Mouse (Mus musculus) left cerebral cortex, postnatal 36 days (tissue): ENCODE measurements around the gene Ugt2b38. TPM values are rescaled to one million over a fixed set of nuclear protein-coding genes. Genes with fewer than 3 reads are reported as not detected.
"Not testable (repeated sequence)": the region's sequence is repeated elsewhere in the genome, so short reads cannot be mapped to it uniquely, and the experiment has no call there.

ENCODE experiments used
- DNase-seq, 2 experiments: peaks; one replicate each; pipeline ENCODE4 v3.0.0; 2021 to 2022; ENCODE audit warnings: low spot score in 2 of 2, mixed read lengths in 1 of 2
- intact Hi-C: fragments of 180-260 bp; cut with DNase I; formaldehyde crosslinking; loops from one replicate; pipeline ENCODE4 v1.15.1; 2025
- total RNA-seq, 2 experiments: library from RNA; stranded (reverse); gene quantifications; 2 replicates each; pipeline ENCODE4 v1.2.3; 2021

The Ugt2b38 gene
- not detected for total RNA-seq

DNA sequence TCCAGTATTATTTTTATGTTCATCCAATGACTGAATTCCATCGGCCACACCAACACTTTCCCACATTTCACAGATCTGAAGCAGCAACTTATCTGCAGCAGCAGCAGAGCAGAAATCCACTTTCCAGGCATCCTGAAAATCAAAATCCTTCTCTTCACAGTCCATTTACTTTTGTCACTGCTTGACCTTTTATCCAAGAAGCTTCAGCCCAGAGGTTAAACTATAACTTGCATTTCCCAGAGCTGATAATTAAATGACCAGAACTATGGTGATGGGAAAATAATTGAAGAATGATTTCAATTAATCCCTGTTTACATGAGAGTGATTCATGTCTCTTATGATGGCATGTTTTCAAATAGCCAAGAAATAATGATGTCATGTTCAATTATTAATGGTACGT is at the start of gene Ugt2b38:
Gene Ugt2b38, minus strand, starts transcription at position 163 of the 400 bp plus-strand sequence.
- intact Hi-C loops, DNase-seq: not testable (repeated sequence)

DNA sequence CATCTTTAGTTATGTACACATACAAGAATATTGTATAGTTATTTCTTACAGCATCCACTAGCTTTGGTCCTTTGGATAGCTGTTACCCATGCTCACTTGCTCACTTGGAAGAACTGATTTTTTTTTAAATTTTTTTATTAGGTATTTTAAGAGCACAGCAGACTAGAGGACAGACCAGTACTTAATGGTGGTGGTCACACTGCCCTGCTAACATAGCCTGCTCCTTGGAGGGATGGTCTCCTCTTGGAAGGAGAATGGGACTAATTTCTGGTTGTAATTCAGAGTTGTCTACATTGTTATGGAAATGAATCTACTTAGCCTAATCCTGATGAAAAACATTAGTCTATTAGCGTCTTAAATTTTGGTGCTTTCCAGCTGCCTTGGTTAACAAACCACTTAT is 34.8 kb upstream of the Ugt2b38 start:
- intact Hi-C loops: no loop called here

DNA sequence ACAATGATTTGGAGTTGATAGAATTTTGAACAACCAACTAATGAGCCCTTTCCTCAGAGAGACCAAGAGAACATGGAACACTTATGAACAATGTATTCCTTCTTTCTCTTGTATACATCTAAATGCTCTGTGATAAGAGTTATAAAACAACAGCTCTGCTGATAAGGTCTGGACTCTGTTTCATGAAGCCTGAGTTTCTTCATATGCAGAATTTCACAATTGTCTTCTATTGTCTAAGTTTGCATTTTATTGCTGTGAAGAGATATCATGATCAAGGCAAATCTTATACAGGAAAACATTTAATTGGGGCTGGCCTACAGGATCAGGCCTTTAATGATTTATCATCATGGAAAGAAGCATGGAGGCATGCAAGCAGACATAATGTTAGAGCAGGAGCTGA is 33.7 kb upstream of the Ugt2b38 start:
- no peak for DNase-seq
- intact Hi-C loops: no loop called here

More for the DNA sequence above, 34.8 kb upstream of the Ugt2b38 start:
- no peak for DNase-seq

- intact Hi-C loops: no loop called here
These were observed 32.3 kb upstream of the Ugt2b38 start for GRCm38 (mm10) chr5:87456216-87456850.

DNA sequence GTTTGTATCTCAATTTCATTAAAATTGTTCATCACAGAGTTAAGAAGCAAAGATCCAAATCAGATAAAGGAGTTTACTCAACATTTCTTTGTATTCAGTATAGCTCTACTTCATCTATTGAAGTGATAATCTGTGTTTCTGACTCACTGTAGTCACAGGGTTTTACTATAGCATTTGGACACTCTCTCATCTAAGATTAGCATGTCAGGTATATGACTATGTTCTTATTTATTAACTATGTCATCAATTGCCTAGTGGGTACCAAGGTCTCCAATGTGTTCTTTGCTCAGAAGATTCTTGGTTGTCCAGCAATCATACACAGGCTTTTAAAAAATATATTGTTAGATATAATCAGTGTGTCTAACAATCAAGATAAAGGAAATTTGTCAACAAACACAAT is 31.5 kb upstream of the Ugt2b38 start:
- DNase-seq: no peak
- intact Hi-C loops: no loop called here

More at GRCm38 (mm10) chr5:87456216-87456850, 32.3 kb upstream of the Ugt2b38 start:
- DNase-seq: no peak

DNA sequence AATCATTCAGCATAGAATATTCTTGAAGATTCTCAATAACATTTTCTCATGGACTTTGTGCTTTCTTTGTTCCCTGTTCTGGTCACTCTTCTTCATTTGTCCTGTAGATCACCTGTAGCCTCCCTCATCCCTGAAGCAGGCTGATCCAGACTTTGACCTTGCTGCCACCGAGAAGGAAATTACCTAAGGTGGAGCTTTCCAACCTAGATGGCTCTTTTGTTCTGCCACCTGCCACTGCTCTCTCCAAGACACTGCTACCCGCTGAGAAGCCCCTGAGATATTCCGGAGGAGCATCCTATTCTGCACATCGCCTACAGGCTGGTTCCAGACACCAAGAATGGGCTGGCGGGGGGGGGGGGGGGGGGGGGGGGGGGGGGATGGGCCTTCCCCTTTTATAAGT is 28.5 kb upstream of the Ugt2b38 start:
- intact Hi-C loops, DNase-seq: not testable (repeated sequence)

DNA sequence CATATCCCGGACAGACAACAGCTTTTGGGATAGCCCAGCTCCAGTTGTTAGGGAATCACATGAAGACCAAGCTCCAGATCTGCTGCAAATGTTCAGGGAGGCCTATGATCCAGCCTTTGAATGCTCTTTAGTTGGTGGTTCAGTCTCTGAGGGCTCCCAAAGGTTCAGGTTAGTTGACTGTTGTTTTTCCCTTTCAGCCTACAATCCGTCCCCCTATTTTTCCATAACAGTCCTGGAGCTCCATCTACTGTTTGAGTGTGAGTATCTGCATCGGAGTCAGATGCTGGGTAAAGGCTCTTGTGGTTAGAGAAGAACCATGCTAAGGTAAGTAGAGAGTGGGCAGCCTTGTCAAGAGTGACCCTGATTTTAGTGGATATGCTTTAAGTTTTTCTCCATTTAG is 12.3 kb upstream of the Ugt2b38 start:
- peak in 1 of 2 experiments; percentile 12 for DNase-seq
- intact Hi-C loops: no loop called here

DNA sequence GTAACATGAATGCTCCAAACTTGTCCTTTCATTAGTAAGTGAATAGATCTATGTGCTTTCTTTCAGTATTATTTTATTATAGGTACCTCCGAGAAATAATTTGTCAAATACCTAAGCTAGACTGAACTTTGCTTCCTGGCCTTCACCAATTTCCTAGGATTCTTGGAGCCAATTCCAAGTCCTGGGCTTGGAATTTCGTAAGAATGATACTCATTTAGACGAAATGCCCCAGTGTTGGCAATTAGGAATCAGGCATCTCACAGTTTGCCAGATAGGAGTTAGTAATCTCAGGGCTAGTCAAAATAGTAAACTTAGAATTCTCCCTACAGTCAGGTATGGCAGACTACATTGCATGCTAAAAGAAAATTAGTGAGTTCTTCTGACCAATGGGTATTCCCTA is 1.7 kb upstream of the Ugt2b38 start:
- intact Hi-C loops: no loop called here
- DNase-seq: no peak

- no peak for DNase-seq
- intact Hi-C loops: no loop called here
These were observed 27.0 kb downstream of the Ugt2b38 start for GRCm38 (mm10) chr5:87396968-87397367.

DNA sequence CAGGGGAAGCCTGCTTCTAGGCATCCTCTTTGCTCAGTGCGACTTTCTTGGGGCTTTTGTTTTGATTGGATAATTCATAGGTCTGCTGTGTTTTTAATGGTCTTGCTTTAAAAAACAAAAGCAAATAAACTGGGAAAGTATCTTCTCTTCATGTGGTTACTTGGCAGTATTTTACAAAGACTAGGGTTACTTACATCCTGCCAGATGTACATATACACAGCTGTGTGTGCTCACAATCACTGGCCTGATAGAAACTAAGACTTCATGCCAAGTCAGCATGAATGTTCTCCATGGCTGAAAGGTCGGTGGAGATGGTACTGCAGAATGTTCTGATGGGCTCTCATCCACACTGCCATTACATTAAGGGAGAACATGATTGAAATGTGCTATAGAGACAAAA is 33.2 kb downstream of the Ugt2b38 start:
- DNase-seq: no peak
- intact Hi-C loops: no loop called here

GRCm38 (mm10) chr5:87380234-87380633 is 43.8 kb downstream of the Ugt2b38 start:
- no peak for DNase-seq
- intact Hi-C loops: no loop called here

- DNase-seq: no peak
- intact Hi-C loops: no loop called here
These were observed 44.2 kb downstream of the Ugt2b38 start for GRCm38 (mm10) chr5:87379825-87380224.

- intact Hi-C loops: no loop called here
- no peak for DNase-seq
These were observed 48.1 kb downstream of the Ugt2b38 start for GRCm38 (mm10) chr5:87375874-87376383.

- intact Hi-C loops: no loop called here
- no peak for DNase-seq
These were observed 50.5 kb downstream of the Ugt2b38 start for GRCm38 (mm10) chr5:87373502-87373863.

DNA sequence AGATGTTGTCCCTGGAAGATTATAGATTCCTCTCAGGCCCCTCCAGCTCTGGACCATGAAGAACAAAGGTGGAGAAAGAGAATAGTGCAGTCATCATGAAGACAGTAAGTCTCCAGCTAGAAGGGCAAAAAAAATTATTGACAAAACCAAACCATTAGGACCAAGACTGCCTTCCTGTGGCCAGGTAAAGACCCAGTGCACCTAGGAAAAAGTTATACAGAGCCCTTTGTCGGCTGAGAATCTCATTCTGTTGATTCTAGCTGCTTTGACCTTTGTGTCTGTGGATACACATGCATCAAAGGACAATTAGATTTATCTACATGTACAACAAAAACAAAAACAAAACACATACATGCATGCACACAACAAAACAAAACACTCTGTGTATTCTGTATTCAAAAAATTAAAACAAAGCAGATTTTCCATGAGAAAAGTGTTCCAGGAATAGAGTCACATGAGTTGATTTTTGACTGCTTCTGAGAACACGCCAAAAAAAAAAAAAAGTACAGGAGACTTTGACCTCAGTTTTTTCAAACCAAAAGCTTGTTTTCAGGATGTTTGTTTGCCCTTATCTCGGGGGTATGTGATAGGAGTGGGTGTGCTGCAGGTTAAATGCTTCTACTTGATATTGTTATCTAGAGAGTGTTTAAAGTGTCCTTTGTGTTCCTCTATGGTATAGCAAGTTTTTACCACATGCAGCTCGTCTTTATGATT is 51.1 kb downstream of the Ugt2b38 start:
- intact Hi-C loops, DNase-seq: not testable (repeated sequence)

Other genes starting within 250 kb of the Ugt2b38 start
- not detected for gene Ugt2b37, start 169.4 kb downstream of the Ugt2b38 start, total RNA-seq
- not detected for gene Ugt2a3, start 87.0 kb downstream of the Ugt2b38 start, total RNA-seq
- gene Ugt2a2, start 58.1 kb upstream of the Ugt2b38 start, total RNA-seq: not detected
- gene Gm43638, start 62.6 kb upstream of the Ugt2b38 start, total RNA-seq: not detected
- gene Ugt2a1, start 66.7 kb upstream of the Ugt2b38 start, total RNA-seq: not detected
- not detected for gene Sult1b1, start 114.0 kb upstream of the Ugt2b38 start, total RNA-seq
- gene Sult1d1, start 144.8 kb upstream of the Ugt2b38 start, total RNA-seq: not detected
- not detected for gene Sult1e1, start 167.4 kb upstream of the Ugt2b38 start, total RNA-seq
- gene Csn1s1, start 242.0 kb upstream of the Ugt2b38 start, total RNA-seq: not detected